Mouse (Mus musculus) urinary bladder, postnatal 14 days (tissue): ENCODE results near the gene Heca.
"Not testable (repeated sequence)": the region's sequence is repeated elsewhere in the genome, so short reads cannot be mapped to it uniquely, and the experiment has no call there.

Experiments used
- DNase-seq: peaks from one replicate; pipeline ENCODE4 v3.0.0; 2021; ENCODE audit warnings: low spot score

Heca gene

GRCm38 (mm10) chr10:17880038-17880437 is 67.8 kb downstream of the Heca start:
- DNase-seq = no peak

GRCm38 (mm10) chr10:17878002-17878919 is 69.6 kb downstream of the Heca start:
- no peak for DNase-seq

GRCm38 (mm10) chr10:17869822-17870662 is 77.8 kb downstream of the Heca start:
- DNase-seq = peak; percentile 69

- no peak for DNase-seq
These were observed 87.0 kb downstream of the Heca start for GRCm38 (mm10) chr10:17860701-17861480.

GRCm38 (mm10) chr10:17857647-17858261 is 90.1 kb downstream of the Heca start:
- no peak for DNase-seq

- DNase-seq = no peak
These were observed 102.9 kb downstream of the Heca start for GRCm38 (mm10) chr10:17844781-17845537.

- DNase-seq = no peak
These were observed 105.8 kb downstream of the Heca start for GRCm38 (mm10) chr10:17842030-17842429.

- DNase-seq = no peak
These were observed 111.6 kb downstream of the Heca start for GRCm38 (mm10) chr10:17836275-17836674.

GRCm38 (mm10) chr10:17835031-17835430 is 112.8 kb downstream of the Heca start:
- no peak for DNase-seq

GRCm38 (mm10) chr10:17831041-17831440 is 116.8 kb downstream of the Heca start:
- DNase-seq = no peak

GRCm38 (mm10) chr10:17829205-17829604 is 118.7 kb downstream of the Heca start:
- DNase-seq = no peak

- no peak for DNase-seq
These were observed 120.5 kb downstream of the Heca start for GRCm38 (mm10) chr10:17827391-17827790.

GRCm38 (mm10) chr10:17820422-17820821 is 127.4 kb downstream of the Heca start:
- DNase-seq = not testable (repeated sequence)
